Mouse (Mus musculus): ENCODE data around the gene Srp9. TPM values are rescaled to one million over a fixed set of nuclear protein-coding genes. Genes with fewer than 3 reads are reported as not detected.

The Srp9 gene
- polyA plus RNA-seq, 1 experiment from 2014 or later, result 95.5 TPM

Other genes with a start within 250 kb of the Srp9 start
- 14.7 and 14.8 TPM in 2 replicates for gene Enah, start 104.7 kb upstream of the Srp9 start, polyA plus RNA-seq (2015; fragmentation: Nextera tagmentation; extraction: Ambion mirVana)
- gene Vmn1r1, start 39.7 kb downstream of the Srp9 start, polyA plus RNA-seq (2015; fragmentation: Nextera tagmentation; extraction: Ambion mirVana), result not detected in 2 replicates
- gene Degs1, start 158.1 kb downstream of the Srp9 start, polyA plus RNA-seq (2015; fragmentation: Nextera tagmentation; extraction: Ambion mirVana), result 141 and 153 TPM in 2 replicates
- gene Fbxo28, start 216.9 kb downstream of the Srp9 start, polyA plus RNA-seq (2015; fragmentation: Nextera tagmentation; extraction: Ambion mirVana), result 11.1 and 12.1 TPM in 2 replicates